ENCODE assay signal across 8 mouse cellular contexts in genomic region chr2:170343133-170343818, GRCm38 (mm10).
DNase-seq lines count a peak whose midpoint lies in the region; ATAC-seq lines count a peak whose summit lies in the region.

No protein-coding gene starts in this region.

- peak overlapping the region; percentile 76 for H3K27ac ChIP-seq in forebrain, embryonic 10.5 days
- H3K27ac ChIP-seq in forebrain, embryonic 13.5 days, result no peak overlapping the region
- H3K27ac ChIP-seq in forebrain, embryonic 16.5 days (ENCODE audit: low read length), result no peak overlapping the region
- peak overlapping the region; percentile 89 for H3K27ac ChIP-seq in intestine, embryonic 15.5 days
- no peak overlapping the region for H3K27ac ChIP-seq in liver, embryonic 11.5 days (ENCODE audit: low read depth, low read length)

- H3K36me3 ChIP-seq in forebrain, embryonic 10.5 days (replicated peaks), result no peaks in the 10 kb centered on the region
- H3K36me3 ChIP-seq in forebrain, embryonic 13.5 days (ENCODE audit: poor library complexity, severe bottlenecking), result no peaks in the 10 kb centered on the region
- H3K36me3 ChIP-seq in forebrain, embryonic 16.5 days (ENCODE audit: control insufficient read depth, insufficient read depth), result no peaks in the 10 kb centered on the region
- no peaks in the 10 kb centered on the region for H3K36me3 ChIP-seq in intestine, embryonic 15.5 days
- H3K36me3 ChIP-seq in liver, embryonic 11.5 days (ENCODE audit: control insufficient read depth, insufficient read depth, low read length), result no peaks in the 10 kb centered on the region

- 42% methylated on average over 17 of the region's 17 CpGs for WGBS in forebrain, embryonic 10.5 days
- WGBS in forebrain, embryonic 13.5 days, result 45% methylated on average over 17 of the region's 17 CpGs
- WGBS in forebrain, embryonic 16.5 days, result 43% methylated on average over 17 of the region's 17 CpGs
- WGBS in intestine, embryonic 15.5 days, result 16% methylated on average over 17 of the region's 17 CpGs
- WGBS in liver, embryonic 11.5 days, result 27% methylated on average over 17 of the region's 17 CpGs

- no peak overlapping the region for H3K4me3 ChIP-seq in forebrain, embryonic 10.5 days
- H3K4me3 ChIP-seq in forebrain, embryonic 13.5 days, result no peak overlapping the region
- H3K4me3 ChIP-seq in forebrain, embryonic 16.5 days (replicated peaks; ENCODE audit: low read length), result no peak overlapping the region
- no peak overlapping the region for H3K4me3 ChIP-seq in intestine, embryonic 15.5 days (replicated peaks)
- H3K4me3 ChIP-seq in liver, embryonic 11.5 days (ENCODE audit: low read depth, low read length), result no peak overlapping the region

- ATAC-seq in forebrain, embryonic 13.5 days, result no peak
- no peak for ATAC-seq in forebrain, embryonic 16.5 days
- ATAC-seq in intestine, embryonic 15.5 days, result peak; percentile 49
- no peak for ATAC-seq in liver, embryonic 11.5 days (replicated peaks; ENCODE audit: low FRiP score)
- peak; percentile 49 for ATAC-seq in monocyte, adult 5-6 weeks (replicated peaks; ENCODE audit: insufficient number of reproducible peaks, low FRiP score, low TSS enrichment, poor library complexity, severe bottlenecking)

- peak; percentile 77 for DNase-seq in forebrain, embryonic 10.5 days (ENCODE audit: extremely low spot score, low spot score)
- DNase-seq in adrenal gland, adult 18-20 months (ENCODE audit: low spot score in 2 of 2), result peak; percentile 44 to 70
- DNase-seq in liver, embryonic 11.5 days (ENCODE audit: low spot score), result peak; percentile 75
- peak; percentile 84 for DNase-seq in testis, postnatal 10 days (ENCODE audit: low spot score)

- no peak overlapping the region for H3K4me2 ChIP-seq in forebrain, embryonic 13.5 days
- no peak overlapping the region for H3K4me2 ChIP-seq in forebrain, embryonic 16.5 days (ENCODE audit: low read length)
- H3K4me2 ChIP-seq in intestine, embryonic 15.5 days (replicated peaks), result peak overlapping the region; percentile 41
- H3K4me2 ChIP-seq in liver, embryonic 11.5 days, result peak overlapping the region; percentile 13; the same call in 1 of the 2 replicates

- H3K4me1 ChIP-seq in forebrain, embryonic 10.5 days, result peaks cover 36% of the 10 kb centered on the region
- peaks cover 28% of the 10 kb centered on the region for H3K4me1 ChIP-seq in forebrain, embryonic 13.5 days
- H3K4me1 ChIP-seq in forebrain, embryonic 16.5 days (replicated peaks; ENCODE audit: control insufficient read depth, insufficient read depth, low read length), result peaks cover 26% of the 10 kb centered on the region
- peaks cover 37% of the 10 kb centered on the region for H3K4me1 ChIP-seq in intestine, embryonic 15.5 days (replicated peaks)
- peaks cover 20% of the 10 kb centered on the region for H3K4me1 ChIP-seq in liver, embryonic 11.5 days (replicated peaks; ENCODE audit: control insufficient read depth, insufficient read depth, low read length)

- no peaks in the 10 kb centered on the region for H3K9me3 ChIP-seq in forebrain, embryonic 10.5 days
- no peaks in the 10 kb centered on the region for H3K9me3 ChIP-seq in forebrain, embryonic 13.5 days (replicated peaks)
- no peaks in the 10 kb centered on the region for H3K9me3 ChIP-seq in forebrain, embryonic 16.5 days (ENCODE audit: control insufficient read depth, low read length)
- no peaks in the 10 kb centered on the region for H3K9me3 ChIP-seq in intestine, embryonic 15.5 days
- no peaks in the 10 kb centered on the region for H3K9me3 ChIP-seq in liver, embryonic 11.5 days (ENCODE audit: control insufficient read depth, low read length)

- H3K27me3 ChIP-seq in forebrain, embryonic 10.5 days (ENCODE audit: poor library complexity, severe bottlenecking), result no peaks in the 10 kb centered on the region; the same call in none of the 2 replicates
- H3K27me3 ChIP-seq in forebrain, embryonic 13.5 days, result no peaks in the 10 kb centered on the region
- no peaks in the 10 kb centered on the region for H3K27me3 ChIP-seq in forebrain, embryonic 16.5 days (replicated peaks; ENCODE audit: control insufficient read depth, insufficient read depth, low read length)
- H3K27me3 ChIP-seq in intestine, embryonic 15.5 days (replicated peaks), result no peaks in the 10 kb centered on the region
- H3K27me3 ChIP-seq in liver, embryonic 11.5 days (replicated peaks; ENCODE audit: control insufficient read depth, insufficient read depth, low read length), result no peaks in the 10 kb centered on the region

- H3K9ac ChIP-seq in forebrain, embryonic 13.5 days, result no peak overlapping the region
- H3K9ac ChIP-seq in forebrain, embryonic 16.5 days (replicated peaks; ENCODE audit: low read depth, low read length), result 0 out of 2 replicates have a peak overlapping the region, but pooled peaks have one; percentile 26
- H3K9ac ChIP-seq in intestine, embryonic 15.5 days, result 0 out of 2 replicates have a peak overlapping the region, but pooled peaks have one; percentile 4
- no peak overlapping the region; the same call in 1 of the 2 replicates for H3K9ac ChIP-seq in liver, embryonic 11.5 days (ENCODE audit: low read depth, low read length)

Comparison
In these comparisons a context has a peak if more than half of its experiments do, and no peak if none do; other contexts are left out.
1. H3K27ac ChIP-seq: peak in forebrain, embryonic 10.5 days (single experiment) and intestine, embryonic 15.5 days (single experiment); none in forebrain, embryonic 13.5 days (single experiment), forebrain, embryonic 16.5 days (single experiment) and liver, embryonic 11.5 days (single experiment).
2. H3K9ac ChIP-seq: peak in forebrain, embryonic 16.5 days (single experiment) and intestine, embryonic 15.5 days (single experiment); none in forebrain, embryonic 13.5 days (single experiment) and liver, embryonic 11.5 days (single experiment).
3. ATAC-seq: peak in intestine, embryonic 15.5 days (single experiment) and monocyte, adult 5-6 weeks (single experiment); none in forebrain, embryonic 13.5 days (single experiment), forebrain, embryonic 16.5 days (single experiment) and liver, embryonic 11.5 days (single experiment).
4. H3K4me2 ChIP-seq: peak in intestine, embryonic 15.5 days (single experiment) and liver, embryonic 11.5 days (single experiment); none in forebrain, embryonic 13.5 days (single experiment) and forebrain, embryonic 16.5 days (single experiment).
5. Peak in every context shown above with its lines, with median percentiles within 50 percentile points of each other: DNase-seq.